Mouse (Mus musculus) cerebellum, adult 2 months (tissue): ENCODE measurements around the gene Krt39.

ENCODE experiments used
- CTCF ChIP-seq: fragments of 200-500 bp; IDR thresholded peaks from 2 replicates; pipeline ENCODE4 v1.5.1; 2011; ENCODE audit warnings: low read depth, mild to moderate bottlenecking, control low read depth, low read length, moderate library complexity, borderline replicate concordance; ENCODE audit not compliant: insufficient read depth
- POLR2A ChIP-seq: fragments of 200-500 bp; IDR thresholded peaks from 2 replicates; pipeline ENCODE4 v1.6.1; 2011; ENCODE audit warnings: low read length, control low read depth, borderline replicate concordance; ENCODE audit not compliant: insufficient read depth

DNA sequence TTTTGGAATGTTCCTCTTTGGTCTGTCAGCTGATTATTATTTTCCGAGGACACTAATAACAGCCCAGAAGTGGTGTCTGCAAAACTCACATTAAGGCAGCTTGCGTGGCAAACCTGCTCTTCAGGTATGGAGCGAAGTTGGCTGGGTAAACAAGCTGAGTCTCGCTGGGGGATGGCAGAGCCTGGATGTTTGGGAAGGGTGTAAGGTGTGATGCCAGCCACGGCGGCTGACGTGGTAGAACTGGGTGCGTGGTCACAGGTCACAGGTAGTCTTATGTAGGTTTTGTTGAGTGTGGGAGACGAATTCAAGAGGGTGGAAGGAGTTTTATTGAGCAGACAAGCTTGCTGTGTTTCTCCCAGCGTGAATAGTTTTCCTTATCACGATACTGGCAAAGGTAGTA, 52.6 kb downstream of the Krt39 start:
- TF ChIP-seq POLR2A (no peak), CTCF (no peak)
